Mouse (Mus musculus) mature B cell (primary cell): Measurements from ENCODE around the gene Hsd3b1.
"Not testable (repeated sequence)": the region's sequence is repeated elsewhere in the genome, so short reads cannot be mapped to it uniquely, and the experiment has no call there.

Source experiments
- in situ Hi-C: fragments of 300-500 bp; cut with MboI; formaldehyde crosslinking; loops from 2 replicates; pipeline ENCODE4 v1.14.3; 2019

Gene Hsd3b1

DNA sequence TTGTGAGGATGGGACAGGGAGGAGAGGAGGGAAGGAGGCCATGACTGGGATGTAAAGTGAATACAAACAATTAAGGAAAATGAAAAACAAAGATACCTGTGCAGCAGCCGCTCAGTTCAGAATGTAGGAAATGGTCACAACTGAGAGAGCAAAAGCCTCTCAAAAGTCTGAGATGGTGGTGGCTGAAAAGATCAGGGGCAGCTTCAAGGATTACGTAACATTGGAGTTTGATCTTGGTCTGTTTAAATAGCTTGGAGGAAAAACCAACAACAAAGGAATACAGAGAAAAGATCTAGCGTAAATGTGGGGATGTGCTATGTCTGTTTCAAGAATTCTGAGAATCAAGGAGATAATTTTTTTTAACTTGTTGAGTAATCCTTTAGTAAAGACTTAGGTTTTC is at the start of gene Hsd3b1:
Gene Hsd3b1, minus strand, starts transcription at position 219 of the 400 bp plus-strand sequence.
- in situ Hi-C loops: no loop called here

DNA sequence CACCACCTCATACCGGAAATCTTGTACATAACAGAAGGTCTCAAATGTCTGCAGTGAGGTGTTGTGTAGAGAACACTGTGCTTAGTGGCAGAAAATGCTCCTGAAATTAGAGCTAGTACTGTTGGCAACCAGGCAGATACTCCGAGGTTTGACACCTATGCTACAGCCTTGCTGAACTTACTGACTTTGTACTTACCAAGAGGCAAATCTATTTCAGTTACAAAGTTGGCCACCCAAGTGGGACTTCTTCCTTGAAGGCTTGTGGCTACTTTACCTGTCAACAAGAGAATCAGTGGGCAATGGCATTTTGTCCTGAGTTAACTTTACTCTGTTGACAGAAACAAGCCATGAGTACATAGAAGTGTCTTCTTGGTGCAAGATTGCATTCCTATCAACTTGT is 38.0 kb upstream of the Hsd3b1 start:
- in situ Hi-C loops: no loop called here

DNA sequence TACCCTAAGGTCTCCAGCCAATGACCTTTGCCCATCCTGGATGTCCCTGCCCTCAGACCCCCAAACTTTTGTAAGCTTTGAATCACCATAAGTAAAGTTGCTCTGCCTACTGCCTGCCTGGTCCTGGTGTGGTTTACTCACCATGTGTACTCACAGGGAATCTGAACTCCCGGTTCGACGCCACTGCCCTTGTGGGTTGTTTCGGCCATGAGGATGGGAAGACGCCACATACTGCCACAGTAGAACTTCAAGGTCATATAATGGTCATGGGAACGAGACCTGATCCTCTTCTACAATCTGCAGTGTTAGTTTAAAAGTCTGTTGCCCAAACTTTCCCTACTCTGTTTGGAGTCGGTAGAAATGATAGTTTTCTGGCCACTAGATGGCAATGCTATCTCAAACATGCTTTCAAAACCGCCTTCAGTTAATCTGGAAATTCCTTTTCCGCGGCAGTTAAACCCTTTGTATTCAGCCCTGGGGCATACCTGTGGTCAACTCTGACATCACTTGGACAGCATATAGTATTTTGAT is 35.5 kb upstream of the Hsd3b1 start:
- in situ Hi-C loops: no loop called here

DNA sequence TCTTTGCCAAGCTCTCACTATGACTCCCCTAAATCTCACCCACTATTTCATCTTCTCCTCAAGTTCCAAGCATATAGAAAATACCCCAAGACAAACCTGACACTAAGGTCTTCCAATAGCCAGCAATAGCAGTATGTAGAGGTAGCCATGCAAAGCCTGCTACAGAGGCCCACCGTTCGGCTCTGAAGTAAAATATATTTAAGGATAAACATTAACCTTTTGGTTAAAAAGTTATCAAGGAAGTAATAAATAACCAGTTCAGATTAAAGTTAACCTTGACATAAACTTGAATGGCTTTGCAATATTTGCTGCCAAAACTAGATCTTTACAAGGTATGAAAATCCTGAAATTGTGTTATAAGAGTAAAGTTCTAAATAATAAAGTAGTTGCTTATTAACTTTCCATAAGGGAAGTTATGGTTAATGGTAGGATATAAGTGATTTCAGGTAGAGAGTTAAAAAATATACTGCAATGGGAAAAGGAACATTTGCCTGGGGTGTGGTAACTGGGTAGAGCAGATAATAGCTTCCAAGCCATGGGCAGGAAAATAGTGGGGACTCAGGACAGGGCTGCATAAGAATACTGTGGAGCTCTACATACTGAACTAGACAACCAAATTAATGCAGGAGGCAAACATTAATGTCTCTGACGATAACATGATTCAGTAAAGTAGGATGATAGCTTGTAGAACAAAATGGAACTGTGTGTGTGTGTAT is 33.6 kb upstream of the Hsd3b1 start, which contains the start of gene Hao2:
Gene Hao2, minus strand, starts transcription at position 183 of the 716 bp plus-strand sequence.
- in situ Hi-C loops: no loop called here

DNA sequence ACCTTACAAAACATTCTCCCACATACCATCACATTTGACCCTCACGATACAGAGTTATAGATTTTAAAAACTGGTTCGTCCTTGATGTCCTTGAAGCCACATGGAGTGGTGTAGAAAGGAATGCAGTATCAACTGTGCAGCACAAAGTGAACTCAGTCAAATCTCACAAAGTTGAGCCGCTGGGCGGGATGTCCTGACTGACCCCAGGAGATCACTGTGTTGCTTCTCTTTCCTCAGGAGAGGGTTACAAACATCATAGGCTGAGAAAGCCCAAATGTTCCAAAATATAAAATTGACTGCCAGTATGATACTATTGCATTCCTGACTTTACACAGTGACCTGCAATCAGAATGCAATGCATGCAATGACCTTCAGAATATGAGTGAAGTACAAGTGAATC is 30.8 kb upstream of the Hsd3b1 start:
- in situ Hi-C loops: no loop called here

DNA sequence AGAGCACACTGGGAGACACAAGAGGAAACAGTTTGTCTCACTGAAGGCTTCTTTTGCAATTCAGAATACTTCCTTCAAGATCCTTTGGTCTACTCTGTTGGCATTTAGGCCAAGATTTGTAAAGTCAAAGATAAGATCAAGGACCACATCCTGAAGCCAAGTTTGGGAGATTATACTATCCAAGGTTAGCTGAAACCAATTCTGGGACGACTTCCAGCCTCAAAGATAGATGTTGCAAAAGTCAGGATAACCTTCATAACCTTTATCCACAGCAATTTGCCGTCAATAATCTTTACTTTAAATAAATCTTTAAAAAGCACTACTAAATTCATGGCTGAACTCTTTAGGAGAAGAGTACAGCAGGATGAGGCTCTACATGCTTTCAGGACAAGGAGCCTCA is 28.6 kb upstream of the Hsd3b1 start:
- in situ Hi-C loops: no loop called here

DNA sequence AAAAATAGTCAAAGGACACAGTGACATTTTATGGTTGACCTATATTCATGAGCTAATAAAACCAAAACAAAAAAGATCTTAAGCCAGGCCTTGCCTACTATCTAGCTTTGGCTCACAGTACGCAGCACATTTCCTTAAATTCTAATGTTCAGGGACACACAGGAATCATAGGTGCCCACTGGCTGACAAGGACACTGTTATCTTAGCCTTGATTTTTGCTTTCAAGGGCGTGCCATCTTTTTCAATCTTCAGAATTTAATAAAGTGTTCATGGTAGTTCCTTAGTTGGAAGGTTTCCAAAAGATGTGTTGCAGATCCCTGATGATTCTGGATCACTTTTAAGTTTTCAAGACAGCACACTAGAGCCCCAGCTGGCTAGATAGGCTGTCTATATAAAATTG is 21.2 kb upstream of the Hsd3b1 start:
- in situ Hi-C loops: no loop called here

DNA sequence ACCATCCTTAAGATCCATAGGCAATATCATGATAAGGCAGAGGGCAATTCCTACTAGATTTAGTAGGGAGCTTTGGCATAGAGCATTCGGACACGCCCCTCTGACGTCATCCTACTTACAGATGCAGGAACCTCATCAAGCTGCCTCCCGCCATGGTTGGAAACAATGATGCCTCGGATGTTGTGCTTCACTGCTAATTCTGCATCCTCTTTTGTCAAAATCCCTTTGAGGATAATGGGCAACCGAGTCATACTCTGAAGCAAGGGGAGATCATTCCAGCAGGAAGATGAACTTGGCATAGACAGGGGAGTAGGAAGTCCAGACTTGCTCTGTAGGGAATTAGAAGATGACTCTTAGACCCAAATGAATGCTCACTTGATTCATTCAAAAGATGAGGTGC is 20.6 kb upstream of the Hsd3b1 start:
- in situ Hi-C loops: no loop called here

DNA sequence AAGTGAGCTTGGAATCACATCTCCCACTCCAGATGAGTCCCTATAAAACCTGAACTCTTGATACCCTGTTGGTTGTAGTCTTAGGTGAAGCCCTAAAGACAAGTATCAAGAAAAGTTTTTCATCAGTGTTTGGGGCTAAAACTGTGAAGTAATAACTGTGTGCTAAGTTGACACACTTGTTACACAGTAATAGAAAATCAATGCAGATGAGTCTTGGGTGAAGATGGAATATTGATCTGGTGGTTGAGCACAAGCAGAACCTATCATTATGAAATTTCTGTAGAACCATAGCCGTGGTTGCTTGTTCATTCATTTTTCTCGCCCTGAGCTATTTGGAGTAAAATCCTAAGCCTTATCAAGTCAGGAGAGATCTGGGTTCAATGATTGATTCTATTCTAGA is 8.6 kb upstream of the Hsd3b1 start:
- in situ Hi-C loops: no loop called here

DNA sequence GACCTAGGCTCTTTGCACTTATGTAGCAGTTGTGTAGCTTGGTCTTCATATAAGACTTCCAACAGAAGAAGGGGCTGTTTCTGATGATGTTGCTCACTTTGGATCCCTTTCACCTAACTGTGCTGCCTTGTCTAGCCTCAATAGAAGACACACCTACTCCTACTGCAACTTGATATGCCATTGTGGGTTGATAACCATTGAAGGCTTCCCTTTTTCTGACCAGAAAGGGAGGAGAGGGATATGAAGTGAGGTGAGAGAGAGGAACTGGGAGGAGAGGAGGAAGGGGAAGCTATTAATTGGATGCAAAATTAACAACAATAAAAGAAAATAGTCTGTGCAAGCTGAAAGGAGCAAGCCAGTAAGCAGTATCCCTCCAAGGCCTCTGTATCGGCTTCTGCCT is 3.2 kb upstream of the Hsd3b1 start:
- in situ Hi-C loops: no loop called here

DNA sequence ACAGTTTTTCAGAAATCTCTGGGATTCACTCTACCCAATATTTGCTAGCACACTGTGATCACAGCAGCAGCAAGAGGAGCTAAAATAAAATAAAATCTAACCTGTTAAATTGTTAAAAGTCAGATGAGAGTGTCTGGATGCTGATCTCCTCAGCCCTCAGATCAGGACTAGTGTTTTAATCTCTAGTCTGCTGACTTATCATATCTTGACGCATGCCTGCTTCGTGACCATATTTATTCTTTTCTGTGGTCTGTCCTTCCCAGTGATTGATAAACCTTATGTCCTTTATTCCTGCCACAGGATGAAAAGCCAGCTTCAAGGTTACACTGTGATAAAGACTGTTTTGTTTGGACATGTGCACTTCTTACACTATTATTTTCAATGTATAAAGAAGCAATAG is 1.5 kb downstream of the Hsd3b1 start:
- in situ Hi-C loops: no loop called here

DNA sequence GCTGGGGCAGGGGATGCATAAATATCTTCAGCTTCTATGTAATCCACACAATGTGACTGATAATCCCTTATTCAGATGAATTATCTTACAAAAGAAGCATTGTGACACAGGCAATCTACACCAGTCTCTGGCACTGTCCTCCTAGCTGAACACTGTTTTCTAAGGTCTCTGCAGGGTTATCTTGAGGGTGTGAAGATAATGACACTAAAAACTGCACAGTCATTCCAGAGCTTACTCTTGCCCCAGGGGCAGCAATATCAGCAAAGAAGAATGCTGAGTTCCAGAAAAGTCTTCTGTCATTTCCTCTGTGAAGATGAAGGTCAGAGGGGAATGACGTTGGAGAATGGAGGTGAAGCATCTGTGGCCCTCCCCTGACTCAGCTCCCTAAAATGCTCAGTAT is 2.7 kb downstream of the Hsd3b1 start:
- in situ Hi-C loops: no loop called here

DNA sequence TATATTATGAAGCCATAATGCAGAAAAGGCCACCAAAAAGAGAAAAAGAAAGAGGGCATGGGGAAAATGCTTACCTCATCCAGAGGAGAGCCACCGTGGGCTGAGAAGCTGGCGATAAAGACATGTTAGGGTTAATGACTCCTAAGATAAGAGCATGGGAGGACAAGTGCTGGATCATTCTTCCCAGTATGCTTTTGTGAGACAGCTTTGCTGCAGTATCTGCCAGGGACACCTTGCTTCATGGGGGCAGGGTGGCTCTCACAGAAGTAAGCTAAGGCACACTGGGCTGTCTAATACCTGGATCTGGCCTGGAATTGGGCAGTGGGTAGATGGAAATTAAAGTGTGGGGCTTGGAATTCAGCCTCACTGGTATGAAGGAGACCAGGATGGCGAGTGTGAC is 4.4 kb downstream of the Hsd3b1 start:
- in situ Hi-C loops: no loop called here

DNA sequence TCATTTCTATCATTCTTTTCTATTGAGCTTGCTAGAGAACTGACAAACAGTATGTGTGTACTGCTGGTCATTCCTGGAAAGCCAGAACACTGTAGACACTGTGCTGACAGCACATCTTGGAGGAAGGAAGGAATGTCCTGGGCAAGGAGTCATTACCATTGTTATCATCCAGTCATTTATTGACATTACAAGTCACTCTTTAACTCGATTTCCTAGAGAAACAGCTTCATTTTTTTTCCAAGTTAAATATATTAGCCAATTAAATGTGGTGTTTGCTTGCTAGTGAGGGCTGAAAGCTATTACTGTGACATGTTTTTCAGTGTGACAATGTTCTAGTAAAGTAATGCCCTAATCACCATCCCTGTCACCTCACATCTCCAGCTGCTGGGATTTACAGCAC is 5.9 kb downstream of the Hsd3b1 start:
- in situ Hi-C loops: no loop called here

DNA sequence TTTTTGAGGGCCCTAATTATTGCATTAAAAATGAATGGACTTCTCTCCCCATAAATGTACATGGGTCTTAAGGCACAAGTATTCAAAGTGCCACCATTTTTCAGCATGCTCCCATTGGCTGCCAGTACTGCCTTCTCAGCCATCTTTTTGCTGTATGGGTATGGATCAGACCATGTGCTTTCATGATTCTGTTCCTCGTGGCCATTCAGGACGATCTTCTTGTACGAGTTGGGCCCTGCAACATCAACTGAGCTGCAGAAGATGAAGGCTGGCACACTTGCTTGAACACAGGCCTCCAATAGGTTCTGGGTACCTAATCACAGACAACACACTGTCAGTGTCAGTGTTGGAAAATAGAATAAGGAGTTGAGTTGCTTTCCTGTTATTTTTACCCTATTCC is 6.5 kb downstream of the Hsd3b1 start:
- in situ Hi-C loops: no loop called here

DNA sequence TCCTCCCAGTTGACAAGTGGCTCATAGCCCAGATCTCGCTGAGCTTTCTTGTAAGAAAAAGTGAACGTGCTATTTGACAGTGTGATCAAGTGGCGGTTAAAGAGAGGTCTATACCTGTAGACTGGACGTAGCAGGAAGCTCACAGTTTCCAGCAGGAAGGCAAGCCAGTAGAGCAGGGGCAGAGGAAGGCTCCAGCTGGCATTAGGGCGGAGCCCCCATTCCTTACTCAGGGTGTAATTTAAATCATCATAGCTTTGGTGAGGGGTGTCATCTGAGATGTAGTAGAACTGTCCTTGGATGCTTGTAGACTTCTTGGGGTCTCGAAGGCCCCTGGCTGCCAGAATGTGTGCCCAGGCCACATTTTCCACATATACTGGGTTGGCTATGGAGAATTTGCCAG is 7.0 kb downstream of the Hsd3b1 start:
- in situ Hi-C loops: no loop called here

DNA sequence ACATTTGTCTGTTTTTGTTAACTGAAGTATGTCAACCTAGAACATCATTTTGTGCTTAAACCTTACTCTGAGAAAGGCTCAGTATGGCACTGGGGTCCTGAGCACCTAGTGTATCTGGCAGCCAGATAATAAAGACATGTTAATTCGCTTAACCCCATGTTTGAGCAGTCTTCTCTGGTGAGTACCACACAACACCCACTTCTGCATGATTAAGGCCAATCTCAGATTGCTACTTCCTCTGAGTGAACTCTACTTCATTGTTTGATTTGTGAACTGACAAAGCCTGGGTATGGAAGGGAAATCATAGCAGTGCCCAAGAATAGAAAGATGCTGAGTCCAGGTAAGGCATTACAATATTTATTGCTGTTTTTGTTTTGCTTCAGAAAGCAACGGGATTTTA is 7.7 kb downstream of the Hsd3b1 start:
- in situ Hi-C loops: no loop called here

DNA sequence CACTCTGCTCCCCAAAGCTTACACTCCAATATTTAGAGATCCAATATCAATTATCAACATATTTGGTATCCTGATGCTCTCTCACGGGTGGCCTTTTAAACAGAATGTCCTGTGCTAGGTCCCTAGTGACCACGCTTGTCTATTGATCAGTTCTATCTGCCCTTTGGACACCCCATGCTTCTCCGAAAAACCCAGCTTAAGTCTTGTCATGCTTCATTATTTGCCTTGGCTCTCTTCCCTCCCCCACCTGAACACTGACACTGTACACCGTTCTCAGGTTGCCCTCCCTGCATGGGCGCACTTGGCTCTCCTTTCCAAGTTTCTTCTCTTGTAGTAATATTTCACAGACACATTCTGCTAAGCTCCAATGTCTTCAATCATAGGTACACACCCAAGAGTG is 9.3 kb downstream of the Hsd3b1 start:
- in situ Hi-C loops: no loop called here

DNA sequence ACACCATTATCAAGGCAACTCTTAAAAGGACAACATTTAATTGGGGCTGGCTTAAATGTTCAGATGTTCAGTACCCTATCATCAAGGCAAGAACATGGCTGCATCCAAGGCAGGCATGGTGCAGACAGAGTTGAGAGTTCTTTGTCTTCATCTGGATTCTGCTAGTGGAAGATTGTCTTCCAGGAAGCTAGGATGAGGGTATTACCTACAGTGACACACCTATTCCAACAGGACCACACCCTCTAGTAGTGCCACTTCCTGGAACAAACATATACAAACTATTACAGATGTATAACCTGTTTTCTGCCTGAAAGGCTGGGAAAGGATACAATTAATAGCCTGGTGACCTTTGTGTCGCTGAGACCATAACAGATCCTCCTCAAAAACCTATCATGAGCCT is 10.7 kb downstream of the Hsd3b1 start:
- in situ Hi-C loops: no loop called here

DNA sequence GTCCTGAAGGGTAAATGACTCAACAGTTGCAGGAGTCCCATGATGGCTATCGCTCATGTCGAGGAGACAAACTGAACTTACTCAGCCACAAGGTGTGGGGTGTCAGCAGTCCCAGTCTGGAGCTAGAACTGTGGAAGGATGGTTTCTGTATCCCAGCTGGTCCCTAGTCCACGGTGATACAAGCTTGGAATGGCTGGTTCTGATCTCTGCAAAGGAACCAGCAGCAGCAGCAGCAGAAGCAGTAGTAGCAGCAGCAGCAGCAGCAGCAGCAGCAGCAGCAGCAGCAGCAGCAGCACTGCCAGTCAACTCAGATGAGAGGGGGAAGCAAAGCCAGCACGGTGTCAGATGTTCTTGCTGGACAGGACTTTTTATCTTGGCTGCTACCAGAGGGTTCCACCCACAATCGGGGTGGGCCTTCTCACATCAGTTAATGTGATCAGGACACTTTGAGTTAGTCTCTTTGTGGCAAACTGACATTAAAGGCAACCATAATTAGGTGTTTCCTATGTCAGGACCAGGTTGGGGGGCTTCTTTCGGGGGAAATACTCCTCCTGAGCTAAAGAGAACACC is 45.4 kb downstream of the Hsd3b1 start, which contains the start of gene Hsd3b6:
Gene Hsd3b6, minus strand, starts transcription at position 343 of the 570 bp plus-strand sequence.
- in situ Hi-C loops: no loop called here

DNA sequence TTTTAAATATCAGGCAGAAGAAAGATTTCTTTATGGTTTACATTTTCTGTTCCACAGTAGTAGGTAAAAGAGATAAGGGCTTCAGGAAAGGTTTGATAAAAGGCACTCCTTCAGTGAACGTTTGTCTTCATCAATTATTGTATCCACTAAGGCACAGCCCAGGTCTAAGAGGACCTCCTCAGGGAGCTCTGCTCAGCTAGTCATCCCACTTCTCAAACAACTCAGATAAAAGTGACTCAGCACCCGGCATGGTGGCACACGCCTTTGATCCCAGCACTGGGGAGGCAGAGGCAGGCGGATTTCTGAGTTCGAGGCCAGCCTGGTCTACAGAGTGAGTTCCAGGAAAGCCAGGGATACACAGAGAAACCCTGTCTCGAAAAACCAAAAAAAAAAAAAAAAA is 46.9 kb downstream of the Hsd3b1 start:
- in situ Hi-C loops: not testable (repeated sequence)

DNA sequence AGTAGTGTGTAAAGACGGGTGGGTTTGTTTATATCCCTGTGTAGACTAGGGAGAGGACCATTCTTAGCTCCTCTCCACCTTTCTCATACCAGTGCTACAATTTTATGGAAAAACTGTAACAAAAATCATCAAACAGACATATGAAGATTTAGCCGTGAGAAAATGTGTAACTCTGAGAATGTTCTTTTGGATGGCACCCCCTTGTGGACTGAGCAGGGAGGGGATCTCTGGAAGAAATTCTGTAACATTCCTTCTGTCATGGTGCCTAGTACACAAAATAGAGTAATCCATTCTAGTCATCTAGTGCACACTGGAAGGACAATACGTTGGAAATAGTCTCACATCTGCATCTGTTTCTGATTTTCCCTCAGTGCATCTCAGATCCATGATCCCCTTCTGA is 54.6 kb downstream of the Hsd3b1 start:
- in situ Hi-C loops: not testable (repeated sequence)
